Mouse (Mus musculus) heart, embryonic 15.5 days (tissue): ENCODE results near the gene Adh6b. TPM values are rescaled to one million over a fixed set of nuclear protein-coding genes. Genes with fewer than 3 reads are reported as not detected.

Experiments
- ATAC-seq: fragments of 200-750 bp; cut with Nextera tagmentation; replicated peaks from 2 replicates; pipeline ENCODE4 v1.8.0; 2017; ENCODE audit warnings: low read depth, moderate TSS enrichment; ENCODE audit not compliant: insufficient number of reproducible peaks, insufficient read depth, low FRiP score
- H3K27ac ChIP-seq: fragments of 300-500 bp; sonication (generic); 2 replicates; pipeline ENCODE4 v1.5.1; 2015; ENCODE audit warnings: mild to moderate bottlenecking, inconsistent platforms
- H3K27me3 ChIP-seq: fragments of 300-500 bp; sonication (generic); 2 replicates; pipeline ENCODE4 v1.6.1; 2015; ENCODE audit warnings: inconsistent platforms
- H3K36me3 ChIP-seq: fragments of 300-500 bp; sonication (generic); 2 replicates; pipeline ENCODE4 v1.6.1; 2015; ENCODE audit warnings: mild to moderate bottlenecking, inconsistent platforms
- H3K4me1 ChIP-seq: fragments of 300-500 bp; sonication (generic); replicated peaks from 2 replicates; pipeline ENCODE4 v1.6.1; 2015; ENCODE audit warnings: inconsistent platforms
- H3K4me2 ChIP-seq: fragments of 300-500 bp; sonication (generic); 2 replicates; pipeline ENCODE4 v1.6.1; 2015; ENCODE audit warnings: inconsistent platforms, mild to moderate bottlenecking, moderate library complexity
- H3K4me3 ChIP-seq: fragments of 300-500 bp; sonication (generic); 2 replicates; pipeline ENCODE4 v1.5.1; 2015; ENCODE audit warnings: mild to moderate bottlenecking, inconsistent platforms
- H3K9ac ChIP-seq: fragments of 300-500 bp; sonication (generic); 2 replicates; pipeline ENCODE4 v1.6.1; 2015; ENCODE audit warnings: mild to moderate bottlenecking, inconsistent platforms
- H3K9me3 ChIP-seq: fragments of 300-500 bp; sonication (generic); replicated peaks from 2 replicates; pipeline ENCODE4 v1.6.1; 2016; ENCODE audit warnings: inconsistent platforms
- WGBS: fragments of 180-500 bp; shearing (Covaris S2); methylation state at CpG from one replicate; pipeline ENCODE4 v1.1.7; 2015; ENCODE audit warnings: mixed read lengths; 5-methylcytosine and 5-hydroxymethylcytosine counted together
- polyA plus RNA-seq: library from polyadenylated mRNA; unstranded; fragments of >200 nt; fragmentation: Nextera tagmentation; extraction: Ambion mirVana; gene quantifications from 2 replicates; pipeline ENCODE4 v1.2.1, GENCODE M21; 2015

Adh6b gene
- polyA plus RNA-seq, 1 experiment from 2014 or later: 2.5 TPM

DNA sequence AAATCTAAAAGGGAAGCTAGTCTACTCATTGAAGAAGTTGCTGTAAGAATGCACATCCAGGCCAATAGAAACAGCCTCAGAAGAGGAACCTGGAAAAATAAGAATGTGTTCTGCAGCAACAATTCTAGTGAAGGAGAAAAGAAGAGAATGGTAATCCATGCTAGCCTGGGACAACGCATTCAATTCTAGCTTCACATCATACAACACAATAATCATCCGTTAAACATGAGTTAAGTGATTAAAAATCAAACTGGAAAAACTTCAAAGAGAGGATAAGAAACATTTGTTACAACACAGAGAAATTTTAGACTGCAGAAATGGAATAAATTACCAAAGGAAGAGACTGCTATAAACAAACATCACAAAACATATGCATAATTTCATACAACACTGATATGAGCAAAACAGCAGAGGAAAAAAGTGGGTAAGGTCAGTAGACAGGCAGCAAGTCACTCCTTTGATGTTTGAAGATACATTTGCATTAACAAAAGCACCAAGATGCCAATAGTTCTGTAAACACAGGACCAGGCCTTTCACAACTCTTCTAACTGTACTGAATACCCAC, 24.6 kb upstream of the Adh6b start:
- H3K36me3 ChIP-seq: no peaks in the 10 kb centered on the region
- no peak overlapping the region for H3K4me3 ChIP-seq
- no peak for ATAC-seq
- H3K27me3 ChIP-seq: no peaks in the 10 kb centered on the region
- no peak overlapping the region for H3K27ac ChIP-seq
- no peaks in the 10 kb centered on the region for H3K4me1 ChIP-seq
- no peak overlapping the region for H3K9ac ChIP-seq
- WGBS: 77% methylated on average over 2 of the region's 2 CpGs
- H3K4me2 ChIP-seq: no peak overlapping the region
- H3K9me3 ChIP-seq: no peaks in the 10 kb centered on the region

DNA sequence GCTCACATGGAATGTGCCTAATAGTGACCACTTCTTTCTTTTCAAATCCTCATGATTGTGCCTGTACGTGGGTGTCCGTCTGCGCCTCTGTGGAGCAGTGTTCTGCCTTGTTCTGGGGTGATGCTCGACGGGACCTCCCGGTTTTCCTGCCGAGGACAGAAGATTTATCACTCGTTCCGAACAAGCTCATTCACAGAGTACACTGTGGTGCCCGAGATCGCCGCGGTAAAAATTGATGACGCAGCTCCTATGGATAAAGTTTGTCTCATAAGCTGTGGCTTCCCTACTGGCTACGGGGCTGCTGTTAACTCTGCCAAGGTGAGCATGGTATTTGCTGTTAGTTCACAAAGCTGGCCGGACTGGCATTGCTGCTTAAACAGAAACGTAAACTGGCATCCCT, 16.6 kb upstream of the Adh6b start:
- H3K27ac ChIP-seq: no peak overlapping the region
- no peak overlapping the region for H3K4me3 ChIP-seq
- H3K36me3 ChIP-seq: no peaks in the 10 kb centered on the region
- WGBS: 89% methylated on average over 17 of the region's 17 CpGs
- no peaks in the 10 kb centered on the region for H3K4me1 ChIP-seq
- no peak for ATAC-seq
- H3K27me3 ChIP-seq: no peaks in the 10 kb centered on the region
- H3K9ac ChIP-seq: no peak overlapping the region
- no peaks in the 10 kb centered on the region for H3K9me3 ChIP-seq
- H3K4me2 ChIP-seq: no peak overlapping the region

DNA sequence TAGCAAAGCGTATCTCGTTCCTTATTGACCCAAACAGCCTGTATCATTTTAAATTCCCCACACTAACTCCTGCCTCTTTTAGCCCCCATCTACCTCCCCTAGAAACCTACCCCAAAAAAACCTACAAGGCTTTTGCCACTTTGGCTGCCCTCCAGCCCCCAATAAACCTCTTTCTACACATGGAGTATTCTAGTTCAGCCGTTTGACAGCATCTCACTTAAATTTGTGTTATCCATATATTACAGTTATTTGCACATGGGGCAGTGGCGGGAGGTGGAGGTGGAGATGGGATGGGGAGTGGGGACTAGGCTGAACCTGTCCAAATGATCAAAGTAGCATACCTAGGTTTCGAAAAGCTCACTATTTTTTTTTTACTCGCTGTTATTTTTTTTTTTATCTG, 16.1 kb upstream of the Adh6b start:
- H3K36me3 ChIP-seq: no peaks in the 10 kb centered on the region
- no peak overlapping the region for H3K9ac ChIP-seq
- no peaks in the 10 kb centered on the region for H3K9me3 ChIP-seq
- no peak overlapping the region for H3K4me3 ChIP-seq
- WGBS: 86% methylated on average over 6 of the region's 6 CpGs
- no peak overlapping the region for H3K4me2 ChIP-seq
- ATAC-seq: no peak
- no peaks in the 10 kb centered on the region for H3K27me3 ChIP-seq
- no peaks in the 10 kb centered on the region for H3K4me1 ChIP-seq
- H3K27ac ChIP-seq: no peak overlapping the region

DNA sequence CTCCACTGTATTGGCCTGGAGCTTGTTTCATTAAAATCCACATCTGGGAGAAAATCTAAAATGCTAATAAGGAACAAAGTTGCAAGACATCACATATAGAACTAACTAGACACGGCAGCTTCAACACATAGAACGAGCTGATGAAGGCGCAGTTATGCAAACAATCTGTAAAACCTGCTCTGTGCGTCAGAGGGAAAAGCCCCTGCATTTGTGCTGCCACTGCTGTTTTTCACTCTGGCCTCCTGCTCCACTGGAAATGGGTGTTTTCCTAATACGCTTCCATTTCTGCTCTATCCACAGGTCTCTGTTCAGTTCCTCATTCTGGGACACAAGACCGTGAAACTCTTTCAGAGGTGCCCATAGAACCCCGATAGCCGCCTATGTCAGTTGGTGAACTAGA, 7.7 kb upstream of the Adh6b start:
- H3K4me1 ChIP-seq: peaks cover 6% of the 10 kb centered on the region
- H3K27me3 ChIP-seq: no peaks in the 10 kb centered on the region
- no peak overlapping the region for H3K9ac ChIP-seq
- H3K4me3 ChIP-seq: no peak overlapping the region
- no peak overlapping the region for H3K27ac ChIP-seq
- WGBS: 79% methylated on average over 8 of the region's 8 CpGs
- no peaks in the 10 kb centered on the region for H3K9me3 ChIP-seq
- no peak for ATAC-seq
- no peaks in the 10 kb centered on the region for H3K36me3 ChIP-seq
- H3K4me2 ChIP-seq: no peak overlapping the region

DNA sequence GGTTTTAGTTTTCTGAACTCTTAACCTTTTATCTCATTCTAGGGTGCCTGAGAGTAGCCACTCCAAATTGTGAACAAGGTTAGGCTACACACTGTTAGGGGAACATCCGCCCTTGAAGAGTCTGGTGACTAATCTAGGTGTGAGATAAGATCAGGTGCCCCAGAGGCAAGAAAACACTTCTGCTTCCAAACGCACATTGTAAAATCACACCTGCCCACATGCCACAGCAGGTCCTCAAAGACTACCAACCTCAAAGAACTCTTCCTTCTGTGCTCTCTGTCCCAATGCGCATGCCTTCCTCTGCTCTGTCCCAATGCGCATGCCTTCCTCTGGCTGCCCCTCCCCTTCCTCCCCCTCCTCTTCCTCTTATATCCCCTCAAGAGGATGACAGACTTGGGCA, 7.3 kb upstream of the Adh6b start:
- H3K4me2 ChIP-seq: no peak overlapping the region
- no peak for ATAC-seq
- H3K4me3 ChIP-seq: no peak overlapping the region
- no peaks in the 10 kb centered on the region for H3K27me3 ChIP-seq
- WGBS: 59% methylated on average over 4 of the region's 4 CpGs
- no peaks in the 10 kb centered on the region for H3K36me3 ChIP-seq
- peaks cover 6% of the 10 kb centered on the region for H3K4me1 ChIP-seq
- no peak overlapping the region for H3K9ac ChIP-seq
- H3K27ac ChIP-seq: no peak overlapping the region
- no peaks in the 10 kb centered on the region for H3K9me3 ChIP-seq

DNA sequence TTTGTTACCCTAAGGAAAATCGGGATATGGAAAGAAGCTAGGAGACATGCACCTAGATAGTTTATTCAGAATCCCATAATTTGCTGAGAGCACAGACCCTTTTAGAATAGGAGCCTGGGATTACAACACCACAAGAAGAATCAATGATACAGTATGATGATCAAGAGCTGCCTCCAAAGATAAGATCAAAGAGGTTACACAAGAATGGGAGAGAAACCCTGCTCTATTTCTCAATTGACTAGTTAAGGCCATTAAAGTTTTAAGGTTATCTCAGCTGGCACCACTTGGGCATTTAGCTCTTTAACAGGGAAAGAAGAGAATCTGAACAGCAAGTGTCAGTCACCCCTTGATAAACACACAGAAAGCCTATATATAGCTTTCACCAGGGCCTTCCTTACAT, 6.0 kb upstream of the Adh6b start:
- no peak for ATAC-seq
- Histone ChIP-seq H3K4me1 (peaks cover 6% of the 10 kb centered on the region), H3K27me3 (no peaks in the 10 kb centered on the region), H3K9me3 (no peaks in the 10 kb centered on the region), H3K4me2 (no peak overlapping the region), H3K9ac (no peak overlapping the region), H3K36me3 (no peaks in the 10 kb centered on the region), H3K4me3 (no peak overlapping the region), H3K27ac (no peak overlapping the region)
- 85% methylated on average over 1 of the region's 1 CpGs for WGBS

DNA sequence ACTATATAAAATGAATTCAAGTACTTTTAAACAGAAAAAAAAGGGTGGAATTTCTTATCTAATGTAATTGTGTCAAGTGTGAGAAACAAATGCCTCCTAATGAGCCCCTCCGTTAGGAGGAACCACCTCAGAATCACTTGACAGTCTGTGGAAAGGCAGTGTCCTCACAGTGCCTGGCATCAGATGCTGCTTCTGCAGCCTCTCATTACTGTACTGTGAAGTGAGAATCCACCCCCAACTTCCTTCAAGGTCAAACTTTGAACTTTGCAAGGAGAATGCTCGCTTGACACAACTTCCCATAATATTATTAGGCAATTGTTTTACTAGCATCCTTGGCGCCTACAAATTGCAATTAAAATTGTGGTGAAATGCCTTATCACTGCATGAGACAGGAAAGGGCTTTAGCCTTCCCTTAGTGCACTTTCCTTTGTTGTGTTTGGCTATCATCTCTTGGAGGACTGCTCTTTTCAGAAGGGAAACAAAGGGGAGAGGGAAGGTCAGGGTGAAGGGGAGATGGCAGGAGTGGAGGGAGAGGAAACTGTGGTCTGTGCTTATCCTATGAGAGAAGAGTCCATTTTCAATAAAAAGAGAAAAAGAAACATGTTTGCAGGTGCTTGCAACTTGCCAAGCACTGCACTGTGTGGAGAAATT, 5.3 kb upstream of the Adh6b start:
- Histone ChIP-seq H3K27me3 (no peaks in the 10 kb centered on the region), H3K9ac (no peak overlapping the region), H3K27ac (peak overlapping the region; percentile 48), H3K4me1 (peaks cover 6% of the 10 kb centered on the region), H3K36me3 (no peaks in the 10 kb centered on the region), H3K4me2 (no peak overlapping the region), H3K9me3 (no peaks in the 10 kb centered on the region), H3K4me3 (no peak overlapping the region)
- 34% methylated on average over 3 of the region's 3 CpGs for WGBS
- ATAC-seq: peak; percentile 70

DNA sequence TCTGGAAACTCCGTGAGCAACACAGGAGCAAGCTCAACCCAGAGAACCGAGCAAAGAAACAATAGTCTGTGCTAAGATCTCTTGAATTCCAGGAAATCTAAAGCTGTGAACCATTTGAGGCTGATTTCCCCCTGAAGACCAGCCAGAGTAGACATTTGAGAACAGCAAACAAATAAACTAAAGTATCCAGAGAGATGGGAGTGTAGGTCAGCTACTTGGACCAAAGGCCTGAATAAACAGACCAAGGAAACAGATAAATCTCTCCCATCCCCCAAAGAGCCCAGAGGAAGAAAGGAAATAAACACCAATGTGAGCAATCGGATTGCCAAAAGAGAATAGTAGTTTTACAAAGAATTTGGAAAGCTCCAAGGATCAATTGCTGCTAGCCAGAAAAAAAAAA, 5.5 kb downstream of the Adh6b start:
- Histone ChIP-seq H3K9ac (no peak overlapping the region), H3K27ac (peak overlapping the region; percentile 12; the same call in 1 of the 2 replicates), H3K27me3 (no peaks in the 10 kb centered on the region), H3K9me3 (no peaks in the 10 kb centered on the region), H3K4me3 (no peak overlapping the region), H3K4me1 (no peaks in the 10 kb centered on the region; the same call in 1 of the 2 replicates), H3K36me3 (no peaks in the 10 kb centered on the region), H3K4me2 (no peak overlapping the region)
- no peak for ATAC-seq
- WGBS: 50% methylated on average over 3 of the region's 3 CpGs

DNA sequence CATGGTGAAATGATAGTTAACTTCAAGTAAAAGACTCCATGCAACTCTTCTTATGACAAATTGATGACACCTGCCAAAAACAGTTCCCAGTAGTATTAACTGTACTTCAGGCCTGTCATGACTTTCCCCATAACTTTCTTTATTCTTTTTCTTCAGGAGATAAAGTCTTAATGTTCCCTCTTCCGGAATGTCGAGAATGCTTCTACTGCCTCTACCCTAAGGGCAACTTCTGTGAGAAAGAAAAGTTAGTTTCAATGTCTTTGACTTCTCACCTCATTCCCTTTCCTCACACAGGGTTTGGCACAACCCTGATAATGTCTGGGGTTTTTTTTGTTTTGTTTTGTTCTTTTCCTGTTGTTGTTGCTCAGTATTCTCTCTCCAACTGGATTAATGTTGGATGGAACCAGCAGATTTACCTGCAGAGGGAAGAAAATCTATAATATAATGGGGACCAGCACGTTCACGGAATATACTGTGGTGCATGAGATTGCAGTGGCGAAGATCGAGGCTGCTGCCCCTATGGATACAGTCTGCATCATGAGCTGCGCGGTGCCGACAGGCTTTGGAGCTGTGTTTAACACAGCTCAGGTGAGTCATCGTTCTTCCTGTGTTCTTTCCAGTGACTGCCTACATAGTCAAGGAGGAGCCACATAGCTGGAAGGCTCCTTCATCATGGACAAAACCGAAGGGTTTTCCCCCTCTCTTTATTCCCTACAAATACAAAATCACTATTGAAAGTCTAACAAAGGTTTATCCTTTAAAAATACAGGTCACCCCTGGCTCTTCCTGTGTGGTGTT, 10.6 kb downstream of the Adh6b start:
- H3K27me3 ChIP-seq: no peaks in the 10 kb centered on the region
- no peak overlapping the region for H3K4me3 ChIP-seq
- no peak overlapping the region for H3K4me2 ChIP-seq
- H3K4me1 ChIP-seq: no peaks in the 10 kb centered on the region
- no peak for ATAC-seq
- no peaks in the 10 kb centered on the region for H3K9me3 ChIP-seq
- H3K27ac ChIP-seq: no peak overlapping the region
- H3K36me3 ChIP-seq: no peaks in the 10 kb centered on the region
- WGBS: 87% methylated on average over 11 of the region's 11 CpGs
- H3K9ac ChIP-seq: no peak overlapping the region

DNA sequence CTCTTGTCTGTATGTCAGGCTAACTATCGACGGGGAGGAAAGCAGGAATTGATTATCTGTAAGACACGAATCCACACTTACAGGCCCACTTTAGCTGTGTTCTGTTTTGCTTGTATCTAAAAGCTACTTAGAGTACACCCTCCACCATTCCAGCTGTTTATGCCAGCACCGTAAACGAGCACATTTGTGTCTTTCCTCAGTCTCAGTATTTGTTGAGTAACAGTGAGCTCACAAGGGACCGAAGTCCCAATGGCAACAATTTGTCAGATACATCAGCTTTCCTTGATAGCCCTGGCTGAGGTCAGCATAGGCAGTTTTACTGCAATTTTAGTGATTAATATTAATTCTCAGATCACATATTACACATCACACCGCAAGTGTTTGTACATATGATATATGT, 17.3 kb downstream of the Adh6b start:
- Histone ChIP-seq H3K27me3 (no peaks in the 10 kb centered on the region), H3K36me3 (no peaks in the 10 kb centered on the region), H3K4me2 (no peak overlapping the region), H3K27ac (no peak overlapping the region), H3K4me3 (no peak overlapping the region), H3K9me3 (no peaks in the 10 kb centered on the region), H3K4me1 (no peaks in the 10 kb centered on the region), H3K9ac (no peak overlapping the region)
- no peak for ATAC-seq
- WGBS: 73% methylated on average over 7 of the region's 7 CpGs

DNA sequence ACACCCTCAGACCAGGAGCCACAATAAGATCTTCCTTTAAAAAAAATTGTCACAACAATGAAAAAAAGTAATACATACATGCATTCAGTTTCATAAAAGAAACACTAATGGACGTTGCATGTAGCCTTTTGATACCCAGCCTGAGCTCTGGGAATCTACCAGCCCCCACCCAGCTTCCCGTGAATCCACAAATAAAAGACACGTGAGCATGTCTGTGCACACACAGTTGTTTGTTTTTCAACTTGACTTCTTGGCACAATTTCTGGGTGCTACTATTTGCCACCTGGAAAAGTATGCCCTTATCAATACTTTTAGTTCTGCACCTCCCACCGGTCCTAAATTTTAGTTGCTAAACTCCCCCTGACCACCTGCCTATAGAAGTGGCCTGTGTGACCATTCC, 19.1 kb downstream of the Adh6b start:
- no peak overlapping the region for H3K4me2 ChIP-seq
- H3K27me3 ChIP-seq: no peaks in the 10 kb centered on the region
- H3K27ac ChIP-seq: no peak overlapping the region
- no peaks in the 10 kb centered on the region for H3K9me3 ChIP-seq
- no peaks in the 10 kb centered on the region for H3K4me1 ChIP-seq
- no peak overlapping the region for H3K4me3 ChIP-seq
- no peak overlapping the region for H3K9ac ChIP-seq
- no peak for ATAC-seq
- H3K36me3 ChIP-seq: no peaks in the 10 kb centered on the region
- WGBS: 79% methylated on average over 4 of the region's 4 CpGs

DNA sequence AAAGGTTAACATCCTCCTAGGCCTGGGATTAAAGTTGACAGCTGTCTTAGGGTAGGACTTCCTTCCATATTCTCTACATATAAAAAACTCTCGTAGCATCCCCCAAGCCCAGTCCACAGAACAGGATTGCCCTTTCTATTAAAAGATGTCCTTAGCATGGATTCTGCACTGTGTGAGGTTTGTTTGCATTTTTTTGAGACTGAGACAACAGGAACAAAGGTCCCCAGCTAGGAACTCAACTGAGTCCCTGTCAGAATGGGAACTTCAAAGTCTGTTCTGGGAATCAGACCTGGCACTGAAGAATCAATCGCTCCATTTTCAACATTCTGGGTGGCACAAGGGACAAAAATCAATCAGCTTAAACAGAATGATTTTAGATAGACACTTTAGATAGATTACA, 21.3 kb downstream of the Adh6b start:
- no peak overlapping the region for H3K27ac ChIP-seq
- H3K4me2 ChIP-seq: no peak overlapping the region
- ATAC-seq: no peak
- H3K9me3 ChIP-seq: no peaks in the 10 kb centered on the region
- H3K4me3 ChIP-seq: no peak overlapping the region
- 83% methylated on average over 2 of the region's 2 CpGs for WGBS
- 0 out of 2 replicates have a peak, but pooled peaks cover 3% of the 10 kb centered on the region for H3K4me1 ChIP-seq
- H3K36me3 ChIP-seq: no peaks in the 10 kb centered on the region
- H3K9ac ChIP-seq: no peak overlapping the region
- no peaks in the 10 kb centered on the region for H3K27me3 ChIP-seq
